Mouse (Mus musculus) myocyte (in vitro differentiated cells): ENCODE measurements at regions not wholly inside any gene's neighbourhood (a gene's known extent, or its start where the extent isn't known, plus 50 kb on each side); places are given as distances from the start of the nearest gene placed in this dataset.

Experiments used
- H3K27me3 ChIP-seq: one replicate; pipeline ENCODE4 v1.6.1; 2011; ENCODE audit not compliant: control insufficient read depth, insufficient read depth, insufficient read length
- H3K36me3 ChIP-seq: one replicate; pipeline ENCODE4 v1.6.1; 2011; ENCODE audit not compliant: control insufficient read depth, insufficient read depth
- H3K4me2 ChIP-seq: one replicate; pipeline ENCODE4 v1.6.1; 2011; ENCODE audit warnings: low read depth, control low read depth
- H3K4me3 ChIP-seq: one replicate; pipeline ENCODE4 v1.5.1; 2011; ENCODE audit warnings: mild to moderate bottlenecking, control low read depth, moderate library complexity
- H3K79me2 ChIP-seq: one replicate; pipeline ENCODE4 v1.6.1; 2011; ENCODE audit not compliant: control insufficient read depth, insufficient read depth
- H3ac ChIP-seq: one replicate; pipeline ENCODE4 v1.6.1; 2011; ENCODE audit not compliant: control insufficient read depth, insufficient read length
- CEBPB ChIP-seq: IDR thresholded peaks from 2 replicates; pipeline ENCODE4 v1.6.1; 2011; ENCODE audit warnings: mild to moderate bottlenecking, moderate library complexity; ENCODE audit not compliant: poor library complexity, insufficient read depth, severe bottlenecking
- E2F4 ChIP-seq: IDR thresholded peaks from one replicate; pipeline ENCODE4 v1.6.1; 2011; ENCODE audit warnings: mild to moderate bottlenecking, control low read depth, moderate library complexity; ENCODE audit not compliant: insufficient read depth
- MAX ChIP-seq: IDR thresholded peaks from one replicate; pipeline ENCODE4 v1.6.1; 2011; ENCODE audit warnings: low read depth, mild to moderate bottlenecking, control low read depth
- MYOD1 ChIP-seq, 3 experiments: IDR thresholded peaks; one replicate each; pipeline ENCODE4 v1.6.1; 2011; ENCODE audit warnings: control low read depth in 2 of 3, low read depth in 2 of 3, mild to moderate bottlenecking in 2 of 3, moderate library complexity in 1 of 3; ENCODE audit not compliant: insufficient read length in 2 of 3, control insufficient read depth in 1 of 3
- MYOG ChIP-seq, 3 experiments: IDR thresholded peaks; one replicate each; pipeline ENCODE4 v1.6.1; 2011; ENCODE audit warnings: control low read depth in 2 of 3, low read depth in 2 of 3, mild to moderate bottlenecking in 2 of 3; ENCODE audit not compliant: insufficient read length in 2 of 3, control insufficient read depth in 1 of 3, insufficient read depth in 1 of 3
- POLR2A ChIP-seq: IDR thresholded peaks from one replicate; pipeline ENCODE4 v1.6.1; 2011; ENCODE audit warnings: low read depth, mild to moderate bottlenecking, control low read depth, moderate library complexity; ENCODE audit not compliant: insufficient read length
- POLR2AphosphoS2 ChIP-seq: IDR thresholded peaks from one replicate; pipeline ENCODE4 v1.6.1; 2011; ENCODE audit warnings: low read depth, control low read depth; ENCODE audit not compliant: insufficient read length
- REST ChIP-seq: IDR thresholded peaks from one replicate; pipeline ENCODE4 v1.6.1; 2011; ENCODE audit warnings: mild to moderate bottlenecking, control low read depth, moderate library complexity; ENCODE audit not compliant: insufficient read depth, insufficient read length
- SRF ChIP-seq: IDR thresholded peaks from one replicate; pipeline ENCODE4 v1.6.1; 2011; ENCODE audit warnings: low read depth; ENCODE audit not compliant: control insufficient read depth, insufficient read length
- TCF12 ChIP-seq: IDR thresholded peaks from one replicate; pipeline ENCODE4 v1.6.1; 2011; ENCODE audit warnings: mild to moderate bottlenecking, control low read depth; ENCODE audit not compliant: poor library complexity, insufficient read depth, severe bottlenecking
- TCF3 ChIP-seq: IDR thresholded peaks from one replicate; pipeline ENCODE4 v1.6.1; 2011; ENCODE audit warnings: low read depth, control low read depth; ENCODE audit not compliant: insufficient read length
- USF1 ChIP-seq: IDR thresholded peaks from one replicate; pipeline ENCODE4 v1.6.1; 2011; ENCODE audit warnings: low read depth, mild to moderate bottlenecking, control low read depth, moderate library complexity

DNA sequence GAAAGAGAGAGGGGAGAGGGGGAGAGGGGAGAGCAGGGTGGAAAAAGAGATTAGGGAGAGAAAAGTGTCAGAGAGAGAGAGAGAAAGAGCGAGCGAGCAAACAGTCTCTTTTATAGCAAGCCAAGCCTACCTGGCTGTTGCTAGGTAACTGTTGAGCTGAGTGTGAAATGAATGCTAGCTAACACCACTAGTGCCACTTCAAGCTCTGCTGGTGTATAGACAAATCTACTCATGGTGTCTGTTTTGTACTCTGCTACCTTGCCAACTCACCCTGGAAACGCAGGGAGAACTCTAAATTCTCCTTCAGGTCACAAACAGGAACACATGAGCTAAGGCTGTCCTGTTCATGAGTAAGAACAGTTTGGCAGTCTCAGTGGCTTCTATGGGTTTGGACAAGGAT lies 334.7 kb downstream of the Bmper start:
- no peaks in the 10 kb centered on the region for H3K79me2 ChIP-seq
- TF ChIP-seq SRF (no peak), CEBPB (no peak), POLR2A (no peak), REST (no peak), POLR2AphosphoS2 (no peak), MYOD1 (IDR thresholded peaks at IDR 0.05; ENCODE audit: control insufficient read depth in 1 of 3, insufficient read length in 2 of 3, low read depth in 2 of 3) (no peak), TCF12 (no peak), MYOG (IDR thresholded peaks at IDR 0.05; ENCODE audit: control insufficient read depth in 1 of 3, insufficient read depth in 1 of 3, insufficient read length in 2 of 3, low read depth in 2 of 3) (no peak), TCF3 (no peak), MAX (no peak), USF1 (no peak), E2F4 (no peak)

DNA sequence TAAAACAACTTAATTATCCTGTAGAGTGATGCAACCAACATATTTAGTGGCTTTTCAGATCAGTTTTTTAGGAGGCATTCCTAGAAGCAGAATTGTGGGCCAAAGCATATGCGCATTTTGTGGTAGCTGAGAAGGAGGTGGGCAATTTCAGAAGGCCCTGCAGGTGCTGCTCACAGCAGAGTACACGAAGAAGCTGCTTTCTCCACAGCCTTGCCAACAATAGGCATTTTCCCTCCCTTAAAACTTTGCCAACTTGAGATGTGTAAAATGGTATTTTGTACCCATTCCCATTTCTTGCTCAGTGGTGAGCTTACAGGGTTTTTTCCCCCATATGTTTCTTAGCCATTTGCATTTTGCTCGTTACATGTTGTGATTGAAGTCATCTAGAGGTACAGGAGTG lies 339.0 kb downstream of the Bmper start:
- Histone ChIP-seq H3ac (no peak overlapping the region), H3K4me3 (no peak overlapping the region), H3K79me2 (no peaks in the 10 kb centered on the region), H3K4me2 (no peak overlapping the region), H3K27me3 (no peaks in the 10 kb centered on the region), H3K36me3 (no peaks in the 10 kb centered on the region)
- TF ChIP-seq E2F4 (no peak), MYOD1 (IDR thresholded peaks at IDR 0.05; ENCODE audit: control insufficient read depth in 1 of 3, insufficient read length in 2 of 3, low read depth in 2 of 3) (no peak), REST (no peak), TCF12 (no peak)

More for the DNA sequence above, 334.7 kb downstream of the Bmper start:
- Histone ChIP-seq H3K36me3 (no peaks in the 10 kb centered on the region), H3K27me3 (no peaks in the 10 kb centered on the region), H3K4me2 (no peak overlapping the region), H3K4me3 (no peak overlapping the region), H3ac (no peak overlapping the region)

DNA sequence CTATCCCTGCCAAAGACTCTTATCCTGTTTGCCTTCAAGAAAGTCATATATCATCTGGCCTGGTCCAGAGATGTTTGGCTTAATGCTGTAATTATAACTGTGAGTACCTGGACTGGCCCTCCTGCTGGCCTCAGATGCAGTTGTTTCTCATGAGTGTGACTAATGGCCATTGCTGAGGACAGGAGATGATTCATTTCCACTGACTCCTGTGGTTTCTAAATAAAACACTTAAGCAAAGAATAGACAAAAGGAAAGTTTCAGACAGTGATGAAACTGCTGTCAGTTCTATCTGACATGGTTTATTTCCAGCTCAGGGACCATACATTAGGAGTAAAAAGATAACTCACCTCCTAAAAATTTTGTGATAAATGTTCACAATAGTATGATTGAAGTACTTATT lies 344.2 kb downstream of the Bmper start:
- H3K4me3 ChIP-seq = no peak overlapping the region
- H3ac ChIP-seq = no peak overlapping the region
- H3K79me2 ChIP-seq = no peaks in the 10 kb centered on the region
- H3K4me2 ChIP-seq = peak overlapping the region; percentile 61
- H3K27me3 ChIP-seq = no peaks in the 10 kb centered on the region
- H3K36me3 ChIP-seq = no peaks in the 10 kb centered on the region
- TF ChIP-seq USF1 (no peak), E2F4 (no peak), POLR2AphosphoS2 (no peak), MYOG (IDR thresholded peaks at IDR 0.05; ENCODE audit: control insufficient read depth in 1 of 3, insufficient read depth in 1 of 3, insufficient read length in 2 of 3, low read depth in 2 of 3) (peak in 1 of 3 experiments; percentile 1), SRF (no peak), TCF3 (no peak), CEBPB (peak; percentile 49), POLR2A (no peak), MAX (no peak), TCF12 (peak; percentile 29), REST (no peak), MYOD1 (IDR thresholded peaks at IDR 0.05; ENCODE audit: control insufficient read depth in 1 of 3, insufficient read length in 2 of 3, low read depth in 2 of 3) (peak in 2 of 3 experiments; percentile 21 to 50)

GRCm38 (mm10) chr9:23570150-23570549 lies 347.3 kb downstream of the Bmper start:
- no peak overlapping the region for H3ac ChIP-seq
- no peak overlapping the region for H3K4me2 ChIP-seq
- H3K36me3 ChIP-seq = no peaks in the 10 kb centered on the region
- no peak overlapping the region for H3K4me3 ChIP-seq
- no peaks in the 10 kb centered on the region for H3K79me2 ChIP-seq
- H3K27me3 ChIP-seq = no peaks in the 10 kb centered on the region
- TF ChIP-seq POLR2AphosphoS2 = no peak
- TF ChIP-seq REST = no peak
- no peak for TF ChIP-seq TCF12
- TF ChIP-seq MYOD1 (IDR thresholded peaks at IDR 0.05; ENCODE audit: control insufficient read depth in 1 of 3, insufficient read length in 2 of 3, low read depth in 2 of 3) = no peak
- no peak for TF ChIP-seq TCF3
- TF ChIP-seq MAX = no peak
- no peak for TF ChIP-seq POLR2A
- TF ChIP-seq CEBPB = no peak
- no peak for TF ChIP-seq SRF
- no peak for TF ChIP-seq E2F4
- no peak for TF ChIP-seq USF1
- TF ChIP-seq MYOG (IDR thresholded peaks at IDR 0.05; ENCODE audit: control insufficient read depth in 1 of 3, insufficient read depth in 1 of 3, insufficient read length in 2 of 3, low read depth in 2 of 3) = no peak

- H3K4me2 ChIP-seq = no peak overlapping the region
- no peak overlapping the region for H3K4me3 ChIP-seq
- TF ChIP-seq TCF3 = no peak
- TF ChIP-seq MYOD1 (IDR thresholded peaks at IDR 0.05; ENCODE audit: control insufficient read depth in 1 of 3, insufficient read length in 2 of 3, low read depth in 2 of 3) = no peak
- no peak for TF ChIP-seq CEBPB
- no peak for TF ChIP-seq E2F4
- TF ChIP-seq POLR2AphosphoS2 = no peak
- no peak for TF ChIP-seq MAX
- TF ChIP-seq TCF12 = no peak
- TF ChIP-seq REST = no peak
- no peak for TF ChIP-seq MYOG (IDR thresholded peaks at IDR 0.05; ENCODE audit: control insufficient read depth in 1 of 3, insufficient read depth in 1 of 3, insufficient read length in 2 of 3, low read depth in 2 of 3)
- no peak for TF ChIP-seq USF1
- TF ChIP-seq SRF = no peak
- no peaks in the 10 kb centered on the region for H3K27me3 ChIP-seq
- no peaks in the 10 kb centered on the region for H3K79me2 ChIP-seq
- no peak overlapping the region for H3ac ChIP-seq
- no peaks in the 10 kb centered on the region for H3K36me3 ChIP-seq
Observed at GRCm38 (mm10) chr9:23576314-23576713, 353.4 kb downstream of the Bmper start.
